Mouse (Mus musculus) E14TG2a.4 (cell line): ENCODE results near the gene Rab4b.

Experiments used
- H3K27me3 ChIP-seq: 2 replicates; pipeline ENCODE4 v1.6.1; 2014; ENCODE audit warnings: low read length, control low read depth; ENCODE audit not compliant: insufficient read depth
- H3K36me3 ChIP-seq: 2 replicates; pipeline ENCODE4 v1.6.1; 2014; ENCODE audit warnings: low read length, control low read depth; ENCODE audit not compliant: insufficient read depth
- H3K4me1 ChIP-seq: replicated peaks from 2 replicates; pipeline ENCODE4 v1.6.1; 2014; ENCODE audit warnings: low read depth, low read length, control low read depth
- H3K4me3 ChIP-seq: replicated peaks from 2 replicates; pipeline ENCODE4 v1.5.1; 2014; ENCODE audit warnings: mild to moderate bottlenecking, low read length
- H3K9me3 ChIP-seq: 2 replicates; pipeline ENCODE4 v1.6.1; 2014; ENCODE audit warnings: low read length, control low read depth
- CTCF ChIP-seq: conservative IDR thresholded peaks from 2 replicates; pipeline ENCODE4 v1.5.1; 2014; ENCODE audit warnings: low read length
- NANOG ChIP-seq: IDR thresholded peaks from 2 replicates; pipeline ENCODE4 v1.6.1; 2014; ENCODE audit warnings: borderline replicate concordance, low read length, mixed read lengths
- POU5F1 ChIP-seq: IDR thresholded peaks from 2 replicates; pipeline ENCODE4 v1.6.1; 2014; ENCODE audit warnings: low read length, borderline replicate concordance

Rab4b gene

GRCm38 (mm10) chr7:27166229-27166613 is 12.5 kb downstream of the Rab4b start:
- Histone ChIP-seq H3K36me3 (peaks cover 71% of the 10 kb centered on the region), H3K27me3 (no peaks in the 10 kb centered on the region), H3K4me3 (peak overlapping the region; percentile 89), H3K4me1 (peaks cover 64% of the 10 kb centered on the region), H3K9me3 (no peaks in the 10 kb centered on the region)
- TF ChIP-seq POU5F1 (no peak), CTCF (no peak), NANOG (no peak)

DNA sequence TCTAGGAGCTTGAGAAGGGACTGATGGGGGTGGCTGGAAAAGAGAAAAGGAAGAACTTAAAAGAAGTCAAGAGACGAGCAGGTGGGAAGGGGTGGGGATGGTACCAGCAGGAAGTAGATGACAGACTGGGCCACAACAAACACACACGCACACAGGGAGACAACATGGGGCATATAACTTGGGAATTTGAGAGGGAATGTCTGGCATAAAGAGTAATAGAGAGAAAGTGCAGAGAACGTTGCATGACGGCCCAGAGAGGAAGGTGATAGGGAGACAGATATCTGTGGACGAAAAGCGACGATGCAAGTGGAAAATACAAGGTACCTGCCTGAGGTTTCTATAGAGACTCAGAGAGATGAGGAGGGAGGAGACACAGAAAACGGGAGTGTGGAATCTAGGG is 13.0 kb downstream of the Rab4b start:
- H3K27me3 ChIP-seq: no peaks in the 10 kb centered on the region
- H3K4me1 ChIP-seq: peaks cover 69% of the 10 kb centered on the region
- no peaks in the 10 kb centered on the region for H3K9me3 ChIP-seq
- peak overlapping the region; percentile 89 for H3K4me3 ChIP-seq
- H3K36me3 ChIP-seq: peaks cover 71% of the 10 kb centered on the region
- TF ChIP-seq NANOG (no peak), POU5F1 (no peak), CTCF (no peak)

DNA sequence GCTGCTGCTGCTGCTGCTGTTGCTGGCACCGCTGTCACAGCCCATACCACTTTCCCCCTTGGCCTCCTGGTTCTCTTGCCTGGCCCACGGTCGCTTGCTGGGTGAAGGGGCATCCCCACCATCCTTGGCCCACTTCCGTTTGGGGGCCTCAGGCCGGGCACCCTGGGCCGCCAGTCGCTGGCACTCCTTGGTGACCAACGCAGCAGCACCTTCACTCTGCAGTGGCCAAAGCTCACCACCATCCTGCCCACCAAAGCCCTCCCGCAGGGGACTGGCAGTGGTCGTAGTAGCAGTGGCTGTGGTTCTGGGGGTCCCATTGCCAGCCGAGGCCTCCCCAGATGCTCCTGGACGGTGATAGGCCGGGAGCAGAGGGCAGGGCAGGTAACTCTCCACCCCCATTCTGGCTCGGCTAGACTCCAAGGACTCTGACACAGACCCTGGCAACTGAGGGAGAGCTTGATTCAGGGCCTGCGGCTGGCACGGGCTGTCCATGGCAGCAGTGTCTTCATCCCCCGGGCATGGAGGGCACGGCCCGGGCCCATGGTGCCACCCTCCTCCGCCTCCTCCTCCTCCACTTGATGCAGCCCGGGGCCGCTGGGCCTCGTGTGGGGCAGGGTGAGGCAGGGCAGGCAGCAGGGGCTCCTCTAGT is 13.6 kb downstream of the Rab4b start:
- TF ChIP-seq NANOG: no peak
- TF ChIP-seq CTCF: no peak
- no peak for TF ChIP-seq POU5F1
- Histone ChIP-seq H3K27me3 (no peaks in the 10 kb centered on the region), H3K4me3 (peak overlapping the region; percentile 89), H3K36me3 (peaks cover 71% of the 10 kb centered on the region), H3K9me3 (no peaks in the 10 kb centered on the region), H3K4me1 (peaks cover 75% of the 10 kb centered on the region)

- Histone ChIP-seq H3K36me3 (peaks cover 69% of the 10 kb centered on the region), H3K27me3 (no peaks in the 10 kb centered on the region), H3K9me3 (no peaks in the 10 kb centered on the region), H3K4me3 (peak overlapping the region; percentile 89), H3K4me1 (peaks cover 82% of the 10 kb centered on the region)
- TF ChIP-seq NANOG: no peak
- TF ChIP-seq POU5F1: no peak
- TF ChIP-seq CTCF: no peak
These were observed 14.4 kb downstream of the Rab4b start for GRCm38 (mm10) chr7:27164112-27164947.

DNA sequence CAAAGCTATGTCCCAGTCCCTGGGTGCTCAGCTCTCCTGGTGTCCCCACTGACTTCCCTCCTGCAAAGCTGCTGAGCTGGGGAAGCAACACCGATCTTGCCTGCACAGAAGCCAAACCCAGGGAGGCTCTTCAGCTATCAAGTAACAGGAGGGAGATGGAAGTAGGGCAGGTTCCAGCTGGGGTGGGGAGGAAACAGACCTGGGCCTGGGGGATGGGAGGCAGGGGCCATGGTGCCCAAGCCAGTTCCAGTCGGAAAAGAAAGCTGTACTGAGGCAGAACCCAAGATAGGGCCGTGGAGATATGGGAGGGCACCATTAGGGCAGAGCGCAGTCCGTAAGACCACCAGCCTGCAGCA is 15.3 kb downstream of the Rab4b start:
- Histone ChIP-seq H3K4me3 (peak overlapping the region; percentile 89; the same call in 1 of the 2 replicates), H3K36me3 (peaks cover 69% of the 10 kb centered on the region), H3K27me3 (no peaks in the 10 kb centered on the region), H3K4me1 (peaks cover 89% of the 10 kb centered on the region), H3K9me3 (no peaks in the 10 kb centered on the region)
- TF ChIP-seq CTCF: no peak
- no peak for TF ChIP-seq NANOG
- TF ChIP-seq POU5F1: no peak

GRCm38 (mm10) chr7:27162780-27163449 is 15.8 kb downstream of the Rab4b start:
- Histone ChIP-seq H3K36me3 (peaks cover 69% of the 10 kb centered on the region), H3K27me3 (no peaks in the 10 kb centered on the region), H3K4me3 (peak overlapping the region; percentile 89; the same call in 1 of the 2 replicates), H3K4me1 (peaks cover 89% of the 10 kb centered on the region), H3K9me3 (no peaks in the 10 kb centered on the region)
- TF ChIP-seq CTCF (no peak), NANOG (no peak), POU5F1 (no peak)

- no peaks in the 10 kb centered on the region for H3K9me3 ChIP-seq
- H3K36me3 ChIP-seq: peaks cover 75% of the 10 kb centered on the region
- TF ChIP-seq NANOG (no peak), CTCF (no peak)
- peaks cover 82% of the 10 kb centered on the region for H3K4me1 ChIP-seq
- no peaks in the 10 kb centered on the region for H3K27me3 ChIP-seq
- no peak overlapping the region for H3K4me3 ChIP-seq
These were observed 17.0 kb downstream of the Rab4b start for GRCm38 (mm10) chr7:27161744-27162143.

DNA sequence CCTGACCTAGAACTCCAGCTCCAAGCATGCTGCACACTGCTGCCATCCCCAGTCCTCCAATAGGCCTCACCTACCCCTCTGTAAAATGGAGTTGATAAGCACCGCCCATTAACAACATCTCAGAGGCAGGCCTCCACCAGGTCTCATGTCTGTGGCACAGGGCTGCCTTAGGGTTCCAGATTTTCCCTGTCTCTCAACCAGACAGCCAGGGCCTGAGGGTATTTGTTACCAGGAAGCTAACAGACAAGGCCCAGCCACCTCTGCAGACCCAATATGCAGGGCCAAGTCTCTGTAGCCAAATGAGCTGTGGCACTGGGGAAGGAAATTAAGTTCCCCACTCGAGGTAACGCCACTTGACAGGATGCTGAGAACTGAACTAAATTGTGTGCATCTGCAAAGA is 17.8 kb downstream of the Rab4b start:
- peaks cover 89% of the 10 kb centered on the region for H3K4me1 ChIP-seq
- no peaks in the 10 kb centered on the region for H3K27me3 ChIP-seq
- no peak for TF ChIP-seq NANOG
- no peak for TF ChIP-seq CTCF
- no peak for TF ChIP-seq POU5F1
- peaks cover 75% of the 10 kb centered on the region for H3K36me3 ChIP-seq
- no peaks in the 10 kb centered on the region for H3K9me3 ChIP-seq
- H3K4me3 ChIP-seq: peak overlapping the region; percentile 45; the same call in 1 of the 2 replicates
